Mouse (Mus musculus) heart, embryonic 10.5 days (tissue): ENCODE measurements at regions not wholly inside any gene's neighbourhood (a gene's known extent, or its start where the extent isn't known, plus 50 kb on each side); places are given as distances from the start of the nearest gene placed in this dataset.

ENCODE experiments used
- DNase-seq: peaks from one replicate; pipeline ENCODE4 v3.0.0-alpha.2; 2017; ENCODE audit warnings: low spot score
- H3K27ac ChIP-seq: fragments of 300-500 bp; sonication (generic); 2 replicates; pipeline ENCODE4 v1.5.1; 2016; ENCODE audit warnings: mild to moderate bottlenecking
- H3K27me3 ChIP-seq: fragments of 300-500 bp; sonication (generic); 2 replicates; pipeline ENCODE4 v1.6.1; 2016; ENCODE audit warnings: mild to moderate bottlenecking; ENCODE audit not compliant: poor library complexity, insufficient read depth, severe bottlenecking
- H3K36me3 ChIP-seq: fragments of 300-500 bp; sonication (generic); 2 replicates; pipeline ENCODE4 v1.6.1; 2016; ENCODE audit warnings: mild to moderate bottlenecking, moderate library complexity
- H3K4me1 ChIP-seq: fragments of 300-500 bp; sonication (generic); 2 replicates; pipeline ENCODE4 v1.6.1; 2016; ENCODE audit warnings: mild to moderate bottlenecking
- H3K4me3 ChIP-seq: fragments of 300-500 bp; sonication (generic); 2 replicates; pipeline ENCODE4 v1.5.1; 2016; ENCODE audit warnings: mild to moderate bottlenecking, moderate library complexity
- H3K9me3 ChIP-seq: fragments of 300-500 bp; sonication (generic); 2 replicates; pipeline ENCODE4 v1.6.1; 2016; ENCODE audit warnings: mild to moderate bottlenecking, moderate library complexity
- WGBS: fragments of 180-500 bp; shearing (Covaris S2); methylation state at CpG from one replicate; pipeline ENCODE4 v1.1.7; 2016; 5-methylcytosine and 5-hydroxymethylcytosine counted together

DNA sequence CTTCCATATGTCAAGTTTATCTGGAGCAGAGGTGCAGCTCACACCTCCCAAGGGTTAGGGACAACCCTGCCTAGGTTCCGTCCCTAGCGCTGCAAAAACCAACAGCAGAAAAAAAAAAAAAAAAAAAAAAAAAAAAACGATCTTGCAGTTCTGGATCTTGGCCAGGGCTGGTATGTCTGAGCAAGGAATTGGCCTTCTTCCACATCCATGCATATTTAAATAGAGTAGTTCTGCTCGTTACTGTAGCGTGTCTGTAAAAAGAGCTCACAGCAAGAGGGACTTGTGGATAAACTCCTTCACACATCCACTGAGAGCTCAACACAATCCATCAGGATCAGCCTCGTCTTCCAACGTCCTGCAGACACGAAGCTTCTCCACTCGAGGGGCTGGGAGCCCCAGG, 639.4 kb upstream of the Adam5 start:
- Histone ChIP-seq H3K4me3 (no peak overlapping the region), H3K27me3 (peaks cover 20% of the 10 kb centered on the region), H3K4me1 (peaks cover 18% of the 10 kb centered on the region), H3K9me3 (no peaks in the 10 kb centered on the region), H3K27ac (no peak overlapping the region), H3K36me3 (no peaks in the 10 kb centered on the region)
- DNase-seq = no peak
- WGBS = 47% methylated on average over 9 of the region's 9 CpGs

DNA sequence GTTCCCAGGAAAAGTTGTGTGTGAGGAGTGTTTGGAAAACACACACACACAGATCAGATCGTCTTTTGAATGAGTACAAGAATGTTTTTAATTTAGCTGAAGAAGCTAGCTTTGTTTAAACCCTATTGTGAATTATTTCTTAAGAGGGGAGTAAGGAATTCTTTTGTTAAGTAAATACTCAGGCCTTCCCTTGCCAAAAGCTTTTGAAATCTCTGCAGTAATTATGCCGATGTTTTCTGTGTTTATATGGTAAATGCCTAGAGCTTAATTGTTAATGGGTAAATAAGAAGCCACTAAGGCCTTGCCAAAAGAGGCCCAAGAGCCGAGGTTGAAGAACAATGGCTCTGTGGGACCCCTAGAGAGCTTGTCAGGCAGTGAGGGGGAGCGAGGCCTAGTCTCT, 638.3 kb upstream of the Adam5 start:
- Histone ChIP-seq H3K27me3 (peaks cover 20% of the 10 kb centered on the region), H3K4me3 (no peak overlapping the region), H3K9me3 (no peaks in the 10 kb centered on the region), H3K36me3 (no peaks in the 10 kb centered on the region), H3K27ac (no peak overlapping the region), H3K4me1 (peaks cover 18% of the 10 kb centered on the region)
- DNase-seq = no peak
- WGBS = 51% methylated on average over 4 of the region's 4 CpGs

DNA sequence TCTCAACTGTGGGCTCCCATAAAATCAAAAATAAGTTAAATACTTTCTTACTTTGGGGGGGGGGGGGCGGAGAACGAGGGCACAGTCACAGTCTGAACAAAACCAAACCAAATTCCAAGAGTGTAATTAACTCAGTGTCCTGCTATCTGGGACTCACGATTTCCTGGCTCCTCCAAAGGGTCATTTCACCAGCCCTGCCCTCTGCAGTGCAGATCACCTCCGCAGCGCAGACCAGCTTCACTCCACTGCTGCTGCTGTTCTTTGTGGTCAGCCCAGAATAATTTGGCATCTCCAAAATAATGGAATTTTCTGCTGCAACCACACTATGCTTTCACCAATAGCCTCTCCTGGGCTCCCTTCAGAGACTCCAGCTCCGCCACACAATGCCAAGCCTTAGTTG, 631.5 kb upstream of the Adam5 start:
- no peak overlapping the region for H3K4me3 ChIP-seq
- DNase-seq = no peak
- H3K4me1 ChIP-seq = no peaks in the 10 kb centered on the region
- no peaks in the 10 kb centered on the region for H3K36me3 ChIP-seq
- 65% methylated on average over 6 of the region's 6 CpGs for WGBS
- H3K9me3 ChIP-seq = no peaks in the 10 kb centered on the region
- H3K27me3 ChIP-seq = no peaks in the 10 kb centered on the region
- no peak overlapping the region for H3K27ac ChIP-seq

GRCm38 (mm10) chr8:25454972-25455371, 630.8 kb upstream of the Adam5 start:
- 89% methylated on average over 1 of the region's 1 CpGs for WGBS
- DNase-seq = no peak
- H3K4me1 ChIP-seq = no peaks in the 10 kb centered on the region
- H3K36me3 ChIP-seq = no peaks in the 10 kb centered on the region
- no peaks in the 10 kb centered on the region for H3K27me3 ChIP-seq
- no peak overlapping the region for H3K27ac ChIP-seq
- no peak overlapping the region for H3K4me3 ChIP-seq
- no peaks in the 10 kb centered on the region for H3K9me3 ChIP-seq

DNA sequence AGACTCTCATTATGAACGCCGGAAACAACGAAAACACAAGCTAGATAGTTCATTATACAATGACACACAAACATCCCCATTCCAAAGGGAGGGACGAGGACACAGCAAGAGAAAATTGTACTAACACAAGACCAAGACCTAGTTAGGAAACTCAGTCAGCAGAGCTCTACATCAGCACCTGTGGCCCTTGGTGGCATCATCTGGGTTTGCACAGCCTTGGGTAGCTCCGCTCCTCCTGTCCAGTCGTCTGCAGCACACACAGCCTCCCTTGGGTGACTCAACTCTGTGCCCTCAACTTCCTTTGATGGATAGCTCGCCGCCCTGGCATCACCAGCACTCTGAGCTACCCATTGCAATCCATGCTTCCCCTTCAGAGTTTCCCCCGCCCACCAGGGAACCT, 629.7 kb upstream of the Adam5 start:
- Histone ChIP-seq H3K4me3 (no peak overlapping the region), H3K9me3 (no peaks in the 10 kb centered on the region), H3K36me3 (no peaks in the 10 kb centered on the region), H3K27ac (no peak overlapping the region), H3K27me3 (no peaks in the 10 kb centered on the region), H3K4me1 (no peaks in the 10 kb centered on the region)
- WGBS = 82% methylated on average over 9 of the region's 9 CpGs
- DNase-seq = no peak

DNA sequence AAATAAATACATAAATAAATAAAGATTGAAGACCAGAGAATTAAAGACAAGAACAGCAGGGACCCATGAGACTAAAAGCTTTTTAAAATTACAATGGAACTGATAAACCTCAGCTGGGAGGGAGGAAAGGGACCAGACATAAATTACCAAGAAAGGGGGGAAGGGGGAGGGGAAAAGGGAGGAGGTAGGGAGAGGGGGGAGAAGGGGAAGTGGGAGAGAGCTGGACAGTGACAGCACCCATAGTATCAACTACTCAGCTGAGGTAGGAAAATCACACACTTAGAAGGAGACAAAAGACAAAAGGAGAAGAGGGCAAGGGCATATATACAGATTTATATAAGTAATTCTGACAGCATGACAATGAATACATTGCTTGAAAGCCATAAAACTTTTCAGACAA, 626.4 kb upstream of the Adam5 start:
- no peak overlapping the region for H3K4me3 ChIP-seq
- H3K27ac ChIP-seq = no peak overlapping the region
- H3K4me1 ChIP-seq = no peaks in the 10 kb centered on the region
- no peaks in the 10 kb centered on the region for H3K27me3 ChIP-seq
- no peaks in the 10 kb centered on the region for H3K36me3 ChIP-seq
- H3K9me3 ChIP-seq = no peaks in the 10 kb centered on the region
- no peak for DNase-seq

- no peak for DNase-seq
- H3K4me1 ChIP-seq = no peaks in the 10 kb centered on the region
- H3K27me3 ChIP-seq = no peaks in the 10 kb centered on the region
- H3K36me3 ChIP-seq = no peaks in the 10 kb centered on the region
- 71% methylated on average over 4 of the region's 4 CpGs for WGBS
- no peak overlapping the region for H3K4me3 ChIP-seq
- H3K27ac ChIP-seq = no peak overlapping the region
- no peaks in the 10 kb centered on the region for H3K9me3 ChIP-seq
Observed at GRCm38 (mm10) chr8:25449590-25449989, 625.4 kb upstream of the Adam5 start.

DNA sequence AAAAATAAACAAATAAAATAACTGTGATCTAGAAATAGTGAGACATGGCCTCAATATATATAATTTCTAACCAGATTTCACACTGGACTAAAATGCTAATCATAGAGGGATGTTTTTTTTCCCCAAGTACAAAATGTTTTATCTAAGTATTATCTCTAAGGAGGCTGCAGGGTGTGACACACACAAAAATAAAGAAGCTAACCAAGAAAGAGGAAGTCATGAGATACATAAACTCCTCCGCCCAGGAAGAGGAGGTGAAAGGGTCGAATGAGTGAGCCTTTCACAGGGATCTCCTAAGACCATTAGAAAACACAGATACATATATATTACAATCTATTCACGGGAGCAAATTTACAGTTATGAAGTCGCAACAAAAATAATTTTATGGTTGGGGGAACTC, 623.7 kb upstream of the Adam5 start:
- 80% methylated on average over 4 of the region's 4 CpGs for WGBS
- DNase-seq = no peak
- no peaks in the 10 kb centered on the region for H3K27me3 ChIP-seq
- no peak overlapping the region for H3K4me3 ChIP-seq
- H3K27ac ChIP-seq = no peak overlapping the region
- H3K9me3 ChIP-seq = no peaks in the 10 kb centered on the region
- H3K36me3 ChIP-seq = no peaks in the 10 kb centered on the region
- H3K4me1 ChIP-seq = no peaks in the 10 kb centered on the region

- H3K27me3 ChIP-seq = no peaks in the 10 kb centered on the region
- H3K27ac ChIP-seq = no peak overlapping the region
- no peak overlapping the region for H3K4me3 ChIP-seq
- peaks cover 10% of the 10 kb centered on the region for H3K4me1 ChIP-seq
- no peak for DNase-seq
- no peaks in the 10 kb centered on the region for H3K36me3 ChIP-seq
- no peaks in the 10 kb centered on the region for H3K9me3 ChIP-seq
- 90% methylated on average over 1 of the region's 1 CpGs for WGBS
Observed at GRCm38 (mm10) chr8:25445968-25446367, 621.8 kb upstream of the Adam5 start.

DNA sequence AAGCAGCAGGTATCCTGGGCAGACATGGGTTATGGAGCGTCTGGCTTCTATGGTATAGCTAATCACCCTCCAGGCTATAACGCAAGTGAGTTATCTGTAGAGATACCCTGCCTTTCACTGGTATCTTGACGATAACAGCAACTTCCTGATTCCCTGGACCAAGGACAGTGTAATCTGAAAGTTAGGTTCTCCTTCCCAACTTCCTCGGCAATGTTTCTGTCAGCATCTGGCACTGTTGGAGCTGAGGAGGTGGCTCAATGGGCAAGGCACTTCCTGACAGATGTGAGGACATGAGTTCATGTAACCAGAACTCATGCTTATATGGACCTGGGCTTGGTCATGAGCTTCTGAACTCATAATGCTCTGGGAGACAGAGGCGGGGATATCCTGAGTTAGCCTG, 620.9 kb upstream of the Adam5 start:
- 25% methylated on average over 5 of the region's 5 CpGs for WGBS
- Histone ChIP-seq H3K27me3 (no peaks in the 10 kb centered on the region), H3K4me3 (no peak overlapping the region), H3K4me1 (peaks cover 19% of the 10 kb centered on the region), H3K36me3 (no peaks in the 10 kb centered on the region), H3K9me3 (no peaks in the 10 kb centered on the region), H3K27ac (no peak overlapping the region)
- no peak for DNase-seq

- WGBS = 68% methylated on average over 5 of the region's 5 CpGs
- DNase-seq = no peak
- 0 out of 2 replicates have a peak, but pooled peaks cover 6% of the 10 kb centered on the region for H3K27me3 ChIP-seq
- H3K27ac ChIP-seq = no peak overlapping the region
- no peaks in the 10 kb centered on the region for H3K36me3 ChIP-seq
- peaks cover 20% of the 10 kb centered on the region for H3K4me1 ChIP-seq
- H3K9me3 ChIP-seq = no peaks in the 10 kb centered on the region
- H3K4me3 ChIP-seq = no peak overlapping the region
Observed at GRCm38 (mm10) chr8:25443552-25443951, 619.4 kb upstream of the Adam5 start.

- peak overlapping the region; percentile 36 for H3K4me3 ChIP-seq
- no peaks in the 10 kb centered on the region for H3K9me3 ChIP-seq
- H3K4me1 ChIP-seq = peaks cover 20% of the 10 kb centered on the region
- 0 out of 2 replicates have a peak, but pooled peaks cover 6% of the 10 kb centered on the region for H3K27me3 ChIP-seq
- no peak overlapping the region for H3K27ac ChIP-seq
- H3K36me3 ChIP-seq = no peaks in the 10 kb centered on the region
- DNase-seq = no peak
- 47% methylated on average over 6 of the region's 6 CpGs for WGBS
Observed at GRCm38 (mm10) chr8:25441057-25441441, 616.9 kb upstream of the Adam5 start.

GRCm38 (mm10) chr8:25440391-25441056, 616.4 kb upstream of the Adam5 start:
- Histone ChIP-seq H3K36me3 (no peaks in the 10 kb centered on the region), H3K4me1 (peaks cover 20% of the 10 kb centered on the region), H3K4me3 (peak overlapping the region; percentile 36), H3K27ac (peak overlapping the region; percentile 67; the same call in 1 of the 2 replicates), H3K9me3 (no peaks in the 10 kb centered on the region), H3K27me3 (0 out of 2 replicates have a peak, but pooled peaks cover 6% of the 10 kb centered on the region)
- no peak for DNase-seq
- WGBS = 27% methylated on average over 13 of the region's 13 CpGs

- Histone ChIP-seq H3K9me3 (no peaks in the 10 kb centered on the region), H3K36me3 (no peaks in the 10 kb centered on the region), H3K4me1 (peaks cover 20% of the 10 kb centered on the region), H3K27me3 (0 out of 2 replicates have a peak, but pooled peaks cover 6% of the 10 kb centered on the region), H3K4me3 (peak overlapping the region; percentile 36; the same call in 1 of the 2 replicates), H3K27ac (peak overlapping the region; percentile 67; the same call in 1 of the 2 replicates)
- DNase-seq = no peak
- WGBS = 59% methylated on average over 12 of the region's 12 CpGs
Observed at GRCm38 (mm10) chr8:25439971-25440370, 615.8 kb upstream of the Adam5 start.
